Mouse (Mus musculus) adrenal gland, postnatal 4 days (tissue): ENCODE measurements around the gene Plekha4. TPM values are rescaled to one million over a fixed set of nuclear protein-coding genes. Genes with fewer than 3 reads are reported as not detected.

ENCODE experiments used
- total RNA-seq, 2 experiments: library from RNA; stranded (reverse); gene quantifications; 2 replicates each; pipeline ENCODE4 v1.2.3; 2021

Gene Plekha4
- total RNA-seq, 2 experiments from 2014 or later: 12.5 to 17.5 TPM

Other genes starting within 250 kb of the Plekha4 start
- gene Slc6a21, start 248.8 kb upstream of the Plekha4 start, total RNA-seq: not detected
- gene Trpm4, start 192.6 kb upstream of the Plekha4 start, total RNA-seq: 10 to 100 TPM; 17.0 to 18.1 TPM
- gene Hrc, start 191.0 kb upstream of the Plekha4 start, total RNA-seq: 10 to 100 TPM in 1 of 2 experiments, 1 to 10 TPM in 1; 6.7 to 13.0 TPM
- gene Ppfia3, start 159.3 kb upstream of the Plekha4 start, total RNA-seq: 1 to 10 TPM; 4.7 to 6.9 TPM
- 1 to 10 TPM; 4.8 to 4.9 TPM for gene Lin7b, start 155.7 kb upstream of the Plekha4 start, total RNA-seq
- 100 to 1,000 TPM; 499 to 509 TPM for gene Snrnp70, start 130.6 kb upstream of the Plekha4 start, total RNA-seq
- under 1 TPM; 0.14 to 0.28 TPM for gene Kcna7, start 120.7 kb upstream of the Plekha4 start, total RNA-seq
- under 1 TPM; 0.20 to 0.67 TPM for gene Ntf5, start 112.6 kb upstream of the Plekha4 start, total RNA-seq
- not detected for gene Lhb, start 105.5 kb upstream of the Plekha4 start, total RNA-seq
- gene Gys1, start 91.5 kb upstream of the Plekha4 start, total RNA-seq: 10 to 100 TPM; 38.6 to 40.2 TPM
- 10 to 100 TPM; 56.5 to 65.0 TPM for gene Ruvbl2, start 88.2 kb upstream of the Plekha4 start, total RNA-seq
- gene Ftl1, start 66.4 kb upstream of the Plekha4 start, total RNA-seq: 100 to 1,000 TPM; 684 to 753 TPM
- 10 to 100 TPM; 75.8 to 78.4 TPM for gene Bax, start 59.4 kb upstream of the Plekha4 start, total RNA-seq
- under 1 TPM; 0.45 to 0.54 TPM for gene Tulp2, start 44.5 kb upstream of the Plekha4 start, total RNA-seq
- 10 to 100 TPM; 14.9 to 20.7 TPM for gene Gm45808, start 39.5 kb upstream of the Plekha4 start, total RNA-seq
- gene Dhdh, start 37.5 kb upstream of the Plekha4 start, total RNA-seq: 10 to 100 TPM; 35.0 to 38.8 TPM
- gene Nucb1, start 15.9 kb upstream of the Plekha4 start, total RNA-seq: 100 to 1,000 TPM; 236 to 239 TPM
- gene Ppp1r15a, start 62 bp upstream of the Plekha4 start, total RNA-seq: 10 to 100 TPM; 36.9 to 45.1 TPM
- 1 to 10 TPM; 1.3 to 1.8 TPM for gene Hsd17b14, start 28.6 kb downstream of the Plekha4 start, total RNA-seq
- gene Bcat2, start 43.8 kb downstream of the Plekha4 start, total RNA-seq: 10 to 100 TPM; 96.4 to 96.5 TPM
- gene Fgf21, start 89.2 kb downstream of the Plekha4 start, total RNA-seq: under 1 TPM in 1 of 2 experiments, not detected in 1; 0.34 TPM
- gene Fut1, start 91.0 kb downstream of the Plekha4 start, total RNA-seq: under 1 TPM in 1 of 2 experiments, not detected in 1; 0.22 TPM
- 1 to 10 TPM in 1 of 2 experiments, under 1 TPM in 1; 0.54 to 1.1 TPM for gene Izumo1, start 95.5 kb downstream of the Plekha4 start, total RNA-seq
- 10 to 100 TPM; 31.1 to 31.2 TPM for gene Rasip1, start 101.2 kb downstream of the Plekha4 start, total RNA-seq
- 10 to 100 TPM; 11.5 to 14.2 TPM for gene Mamstr, start 113.6 kb downstream of the Plekha4 start, total RNA-seq
- under 1 TPM in 1 of 2 experiments, not detected in 1; 0.42 TPM for gene Fut2, start 140.1 kb downstream of the Plekha4 start, total RNA-seq
- gene Ntn5, start 157.7 kb downstream of the Plekha4 start, total RNA-seq: under 1 TPM in 1 of 2 experiments, not detected in 1; 0.20 TPM
- gene Sec1, start 168.1 kb downstream of the Plekha4 start, total RNA-seq: under 1 TPM; 0.11 to 0.28 TPM
- 10 to 100 TPM; 15.1 to 16.4 TPM for gene Car11, start 173.5 kb downstream of the Plekha4 start, total RNA-seq
- gene Dbp, start 178.8 kb downstream of the Plekha4 start, total RNA-seq: 100 to 1,000 TPM; 101 to 129 TPM
- gene Rpl18, start 189.1 kb downstream of the Plekha4 start, total RNA-seq: 1,000 to 10,000 TPM; 1,215 to 1,230 TPM
- gene Sphk2, start 191.7 kb downstream of the Plekha4 start, total RNA-seq: 10 to 100 TPM; 30.1 to 33.3 TPM
- gene Fam83e, start 194.9 kb downstream of the Plekha4 start, total RNA-seq: under 1 TPM; 0.45 to 0.62 TPM
- gene Spaca4, start 199.5 kb downstream of the Plekha4 start, total RNA-seq: not detected